Mouse (Mus musculus) heart, embryonic 11.5 days (tissue): ENCODE results near the gene Ntn5. TPM values are rescaled to one million over a fixed set of nuclear protein-coding genes. Genes with fewer than 3 reads are reported as not detected.

Source experiments
- ATAC-seq: fragments of 200-750 bp; cut with Nextera tagmentation; replicated peaks from 2 replicates; pipeline ENCODE4 v1.8.0; 2017; ENCODE audit warnings: moderate library complexity; ENCODE audit not compliant: insufficient number of reproducible peaks, low FRiP score, low TSS enrichment
- H3K27ac ChIP-seq: fragments of 300-500 bp; sonication (generic); 2 replicates; pipeline ENCODE4 v1.5.1; 2014; ENCODE audit warnings: mild to moderate bottlenecking, low read depth, low read length
- H3K27me3 ChIP-seq: fragments of 300-500 bp; sonication (generic); 2 replicates; pipeline ENCODE4 v1.6.1; 2014; ENCODE audit warnings: mild to moderate bottlenecking, low read length, mixed read lengths; ENCODE audit not compliant: control insufficient read depth, insufficient read depth
- H3K36me3 ChIP-seq: fragments of 300-500 bp; sonication (generic); 2 replicates; pipeline ENCODE4 v1.6.1; 2014; ENCODE audit warnings: mild to moderate bottlenecking, low read length, moderate library complexity, mixed read lengths; ENCODE audit not compliant: control insufficient read depth, insufficient read depth
- H3K4me1 ChIP-seq: fragments of 300-500 bp; sonication (generic); 2 replicates; pipeline ENCODE4 v1.6.1; 2014; ENCODE audit warnings: low read length; ENCODE audit not compliant: control insufficient read depth, insufficient read depth
- H3K4me2 ChIP-seq: fragments of 300-500 bp; sonication (generic); 2 replicates; pipeline ENCODE4 v1.6.1; 2014; ENCODE audit warnings: mild to moderate bottlenecking, moderate library complexity
- H3K4me3 ChIP-seq: fragments of 300-500 bp; sonication (generic); 2 replicates; pipeline ENCODE4 v1.5.1; 2014; ENCODE audit warnings: low read depth, low read length
- H3K9ac ChIP-seq: fragments of 300-500 bp; sonication (generic); 2 replicates; pipeline ENCODE4 v1.6.1; 2014; ENCODE audit warnings: mild to moderate bottlenecking, low read depth, low read length, moderate library complexity
- H3K9me3 ChIP-seq: fragments of 300-500 bp; sonication (generic); replicated peaks from 2 replicates; pipeline ENCODE4 v1.6.1; 2016; ENCODE audit warnings: low read length; ENCODE audit not compliant: control insufficient read depth
- WGBS: fragments of 180-500 bp; shearing (Covaris S2); extraction: QIAGEN DNeasy Blood & Tissue Kit; methylation state at CpG from one replicate; pipeline ENCODE4 v1.1.7; 2014; ENCODE audit not compliant: insufficient replicate concordance; 5-methylcytosine and 5-hydroxymethylcytosine counted together
- polyA plus RNA-seq: library from polyadenylated mRNA; unstranded; fragments of >200 nt; fragmentation: Nextera tagmentation; extraction: Ambion mirVana; gene quantifications from 2 replicates; pipeline ENCODE4 v1.2.1, GENCODE M21; 2014

Gene Ntn5
- polyA plus RNA-seq, 1 experiment from 2014 or later, result not detected

DNA sequence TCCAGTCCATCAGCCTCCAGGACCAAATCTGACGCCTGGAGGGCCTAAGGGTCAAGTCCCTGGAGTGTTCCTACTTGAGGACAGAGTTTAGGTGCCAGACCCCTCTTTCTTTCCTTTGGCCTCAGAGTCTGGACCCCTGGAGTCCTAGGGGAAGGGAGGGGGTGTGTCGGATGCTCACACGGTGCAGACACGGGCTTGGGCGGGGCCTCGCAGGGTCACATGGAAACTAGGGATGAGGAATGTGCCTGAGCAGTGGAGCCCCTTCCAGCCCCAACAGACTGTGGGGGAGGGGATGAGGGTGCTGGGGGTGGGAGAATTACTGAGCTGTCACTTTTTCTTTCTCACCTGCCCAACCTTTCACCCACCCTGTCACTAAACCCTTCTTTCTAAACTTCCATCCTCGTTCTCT, 22.1 kb downstream of the Ntn5 start:
- Histone ChIP-seq H3K9ac (peak overlapping the region; percentile 86), H3K36me3 (peaks cover 3% of the 10 kb centered on the region; the same call in 1 of the 2 replicates), H3K27ac (peak overlapping the region; percentile 79), H3K4me2 (peak overlapping the region; percentile 97), H3K27me3 (no peaks in the 10 kb centered on the region), H3K4me1 (peaks cover 33% of the 10 kb centered on the region), H3K9me3 (no peaks in the 10 kb centered on the region), H3K4me3 (peak overlapping the region; percentile 71)
- 0 out of 2 replicates have a peak, but pooled peaks have one; percentile 20 for ATAC-seq
- under 1% methylated on average over 7 of the region's 7 CpGs for WGBS

GRCm38 (mm10) chr7:45706721-45707241, 23.0 kb downstream of the Ntn5 start:
- H3K9ac ChIP-seq, result peak overlapping the region; percentile 86
- peak overlapping the region; percentile 97 for H3K4me2 ChIP-seq
- no peaks in the 10 kb centered on the region for H3K9me3 ChIP-seq
- H3K4me1 ChIP-seq, result peaks cover 33% of the 10 kb centered on the region
- ATAC-seq, result peak; percentile 29; the same call in 1 of the 2 replicates
- 3% methylated on average over 45 of the region's 45 CpGs for WGBS
- peak overlapping the region; percentile 77 for H3K27ac ChIP-seq
- H3K27me3 ChIP-seq, result no peaks in the 10 kb centered on the region
- peak overlapping the region; percentile 71 for H3K4me3 ChIP-seq
- H3K36me3 ChIP-seq, result peaks cover 6% of the 10 kb centered on the region

DNA sequence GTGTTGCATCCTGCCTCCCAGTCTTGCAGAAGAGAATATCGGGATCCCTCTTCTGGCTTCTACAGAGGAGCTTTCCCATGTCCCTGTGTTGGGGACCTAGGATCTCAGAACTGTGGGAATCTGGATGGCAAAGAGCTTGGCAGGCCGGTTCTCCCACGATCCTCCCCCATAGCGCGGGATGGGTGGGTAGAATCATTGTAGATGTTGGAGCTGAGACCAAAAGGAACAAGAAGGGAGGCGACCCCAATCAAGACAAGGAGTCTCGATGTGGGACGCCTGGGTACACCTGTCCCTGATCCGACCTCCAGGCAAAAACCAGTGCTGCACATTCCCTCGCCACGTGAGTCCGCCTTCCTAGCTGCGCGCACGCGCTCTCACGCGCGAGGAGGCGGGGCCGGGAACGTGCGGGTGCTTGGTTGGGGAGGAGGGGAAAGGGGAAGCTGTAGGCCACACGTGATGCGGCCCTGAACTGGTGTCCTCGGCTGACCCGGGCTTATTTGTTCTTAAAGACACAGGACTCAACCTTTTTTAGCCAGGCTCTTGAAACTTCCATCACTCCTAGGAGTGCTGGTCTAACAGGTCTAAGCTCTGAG, 23.6 kb downstream of the Ntn5 start:
- peak overlapping the region; percentile 71 for H3K4me3 ChIP-seq
- H3K4me2 ChIP-seq, result peak overlapping the region; percentile 97
- H3K4me1 ChIP-seq, result peaks cover 33% of the 10 kb centered on the region
- H3K27me3 ChIP-seq, result no peaks in the 10 kb centered on the region
- H3K9ac ChIP-seq, result peak overlapping the region; percentile 47; the same call in 1 of the 2 replicates
- H3K36me3 ChIP-seq, result peaks cover 13% of the 10 kb centered on the region
- H3K9me3 ChIP-seq, result no peaks in the 10 kb centered on the region
- WGBS, result 0% methylated on average over 27 of the region's 27 CpGs
- H3K27ac ChIP-seq, result peak overlapping the region; percentile 77
- ATAC-seq, result no peak

- H3K4me1 ChIP-seq, result peaks cover 33% of the 10 kb centered on the region
- no peak overlapping the region for H3K27ac ChIP-seq
- H3K4me3 ChIP-seq, result no peak overlapping the region
- H3K27me3 ChIP-seq, result no peaks in the 10 kb centered on the region
- no peak for ATAC-seq
- H3K9ac ChIP-seq, result no peak overlapping the region; the same call in 1 of the 2 replicates
- 43% methylated on average over 13 of the region's 13 CpGs for WGBS
- H3K9me3 ChIP-seq, result no peaks in the 10 kb centered on the region
- H3K4me2 ChIP-seq, result peak overlapping the region; percentile 97
- H3K36me3 ChIP-seq, result peaks cover 22% of the 10 kb centered on the region
Observed at GRCm38 (mm10) chr7:45708221-45708761, 24.5 kb downstream of the Ntn5 start.

DNA sequence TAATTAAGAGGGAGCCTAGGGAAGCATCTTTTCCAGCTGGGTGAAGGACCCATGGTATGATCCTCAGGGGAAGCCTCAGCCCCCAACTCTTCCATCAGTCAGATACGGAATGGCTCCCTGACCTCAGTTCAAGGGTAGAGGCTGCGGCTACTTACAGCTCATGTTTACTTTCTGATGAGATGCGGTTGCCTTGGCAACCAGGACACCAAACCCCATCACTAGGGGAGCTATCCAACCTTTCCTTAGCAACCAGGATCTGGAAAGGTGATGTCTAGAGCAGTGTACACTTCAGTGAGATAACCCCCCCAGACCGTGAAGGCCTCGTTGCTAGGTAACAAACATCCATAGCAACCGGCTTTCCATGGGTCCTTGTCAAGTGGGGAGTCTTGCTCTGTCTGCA, 25.2 kb downstream of the Ntn5 start:
- peaks cover 29% of the 10 kb centered on the region for H3K4me1 ChIP-seq
- no peak overlapping the region for H3K27ac ChIP-seq
- no peaks in the 10 kb centered on the region for H3K9me3 ChIP-seq
- H3K9ac ChIP-seq, result no peak overlapping the region
- H3K27me3 ChIP-seq, result no peaks in the 10 kb centered on the region
- 46% methylated on average over 6 of the region's 6 CpGs for WGBS
- H3K4me3 ChIP-seq, result no peak overlapping the region
- no peak for ATAC-seq
- H3K4me2 ChIP-seq, result no peak overlapping the region
- peaks cover 23% of the 10 kb centered on the region for H3K36me3 ChIP-seq

- no peaks in the 10 kb centered on the region for H3K9me3 ChIP-seq
Observed at GRCm38 (mm10) chr7:45709677-45710355, 26.0 kb downstream of the Ntn5 start.

DNA sequence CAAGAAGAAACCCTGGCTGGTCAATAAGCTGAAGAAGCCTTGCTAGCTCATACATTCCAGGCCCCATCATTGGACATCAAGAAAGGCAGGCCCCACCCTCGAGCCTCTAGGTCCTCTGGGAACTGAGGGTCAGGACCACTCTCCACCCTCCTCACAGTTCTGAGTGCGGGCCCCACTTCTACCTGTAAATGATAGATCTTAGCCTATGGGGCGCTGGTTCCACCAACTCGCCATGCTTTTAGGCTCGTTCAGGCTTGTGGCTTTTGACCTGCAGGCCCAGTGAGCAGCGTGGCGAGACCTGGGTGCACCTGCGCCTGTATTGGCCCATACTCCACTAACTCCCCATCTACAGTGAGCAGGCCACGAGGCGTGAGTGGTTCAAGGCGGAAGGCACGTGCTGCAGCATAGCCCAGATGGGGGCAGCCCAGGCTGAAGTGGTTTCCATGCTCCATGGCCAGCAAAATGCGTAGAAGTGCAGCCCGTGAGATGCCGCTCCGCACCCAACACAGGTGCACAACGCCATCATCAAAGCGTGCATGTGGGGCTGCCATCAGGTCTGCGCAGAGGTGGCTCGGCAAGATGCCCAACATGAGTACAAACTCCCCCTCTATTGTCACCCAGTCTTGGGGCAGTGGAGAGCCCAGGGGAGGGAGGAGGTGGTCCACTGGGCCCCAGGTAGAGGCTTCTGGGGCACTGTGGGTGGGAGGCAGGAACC, 26.8 kb downstream of the Ntn5 start:
- no peak for ATAC-seq
- 94% methylated on average over 20 of the region's 20 CpGs for WGBS
- Histone ChIP-seq H3K27ac (no peak overlapping the region), H3K27me3 (no peaks in the 10 kb centered on the region), H3K4me2 (no peak overlapping the region), H3K4me3 (no peak overlapping the region), H3K4me1 (peaks cover 37% of the 10 kb centered on the region), H3K9ac (no peak overlapping the region), H3K9me3 (no peaks in the 10 kb centered on the region), H3K36me3 (peaks cover 23% of the 10 kb centered on the region)

More at GRCm38 (mm10) chr7:45709677-45710355, 26.0 kb downstream of the Ntn5 start:
- WGBS, result 76% methylated on average over 14 of the region's 14 CpGs
- H3K4me1 ChIP-seq, result peaks cover 34% of the 10 kb centered on the region
- H3K27me3 ChIP-seq, result no peaks in the 10 kb centered on the region
- H3K36me3 ChIP-seq, result peaks cover 23% of the 10 kb centered on the region
- no peak overlapping the region for H3K4me2 ChIP-seq
- no peak overlapping the region for H3K9ac ChIP-seq
- no peak overlapping the region for H3K27ac ChIP-seq
- no peak for ATAC-seq
- no peak overlapping the region for H3K4me3 ChIP-seq

DNA sequence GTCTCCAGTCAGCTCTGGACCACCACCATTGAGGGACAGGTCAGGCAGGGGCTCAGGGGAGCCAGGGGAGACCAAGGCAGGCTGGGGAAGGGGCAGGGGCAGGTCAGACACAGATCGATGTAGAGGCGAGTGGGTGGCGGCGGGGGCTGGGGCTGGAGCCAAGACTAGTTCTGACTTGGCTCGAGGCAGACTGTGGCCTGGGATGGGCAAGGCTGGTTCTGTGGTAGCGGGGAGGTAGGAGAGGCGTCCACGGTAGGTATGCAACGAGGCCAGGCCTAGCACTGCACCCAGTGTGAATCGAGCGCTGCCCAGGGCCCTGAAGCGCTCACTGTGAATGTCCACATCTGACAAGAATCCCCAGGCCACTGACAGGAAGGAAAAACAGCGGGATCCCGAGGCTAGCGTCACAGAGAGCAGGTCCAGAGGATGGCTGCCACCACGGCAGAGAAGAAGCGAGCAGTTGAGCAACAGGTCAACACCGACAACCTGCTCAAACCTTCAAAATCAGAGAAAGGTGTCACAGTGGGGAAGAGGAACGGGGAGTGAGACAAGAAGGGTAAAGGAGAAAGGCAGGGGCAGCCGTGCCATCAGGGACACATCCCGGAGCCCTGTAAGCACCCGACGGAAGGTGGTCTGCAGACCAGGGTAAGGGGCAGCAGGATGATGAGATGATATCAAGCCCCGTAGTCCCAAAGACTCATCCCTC, 27.6 kb downstream of the Ntn5 start:
- Histone ChIP-seq H3K27ac (no peak overlapping the region), H3K9ac (no peak overlapping the region)
- 91% methylated on average over 24 of the region's 24 CpGs for WGBS

More for the DNA sequence above, 27.6 kb downstream of the Ntn5 start:
- no peaks in the 10 kb centered on the region for H3K27me3 ChIP-seq
- no peak for ATAC-seq
- peaks cover 23% of the 10 kb centered on the region for H3K36me3 ChIP-seq
- H3K4me2 ChIP-seq, result no peak overlapping the region
- H3K9me3 ChIP-seq, result no peaks in the 10 kb centered on the region
- peaks cover 40% of the 10 kb centered on the region for H3K4me1 ChIP-seq
- no peak overlapping the region for H3K4me3 ChIP-seq
